Mouse (Mus musculus): ENCODE data around the gene Tead1.

GRCm38 (mm10) chr7:112659816-112660215 is 19.3 kb upstream of the Tead1 start:
- no peak for TF ChIP-seq CTCF (IDR thresholded peaks at IDR 0.05; ENCODE audit: insufficient read depth, low read depth, low read length)
- no peak for TF ChIP-seq POLR2A (IDR thresholded peaks at IDR 0.05; ENCODE audit: insufficient read depth, low read depth, low read length)
